Mouse (Mus musculus) small intestine, adult 2 months (tissue): ENCODE data around the gene Tmem270.

Experiments used
- CTCF ChIP-seq: fragments of 200-500 bp; IDR thresholded peaks from 2 replicates; pipeline ENCODE4 v1.5.1; 2012; ENCODE audit warnings: low read depth, mild to moderate bottlenecking, control low read depth, inconsistent platforms, low read length, moderate library complexity, mixed read lengths; ENCODE audit not compliant: insufficient replicate concordance, insufficient read length; ENCODE audit errors: extremely low read depth
- POLR2A ChIP-seq: fragments of 200-500 bp; IDR thresholded peaks from 2 replicates; pipeline ENCODE4 v1.6.1; 2012; ENCODE audit warnings: low read depth, mild to moderate bottlenecking, control low read depth, inconsistent platforms, low read length, moderate library complexity

DNA sequence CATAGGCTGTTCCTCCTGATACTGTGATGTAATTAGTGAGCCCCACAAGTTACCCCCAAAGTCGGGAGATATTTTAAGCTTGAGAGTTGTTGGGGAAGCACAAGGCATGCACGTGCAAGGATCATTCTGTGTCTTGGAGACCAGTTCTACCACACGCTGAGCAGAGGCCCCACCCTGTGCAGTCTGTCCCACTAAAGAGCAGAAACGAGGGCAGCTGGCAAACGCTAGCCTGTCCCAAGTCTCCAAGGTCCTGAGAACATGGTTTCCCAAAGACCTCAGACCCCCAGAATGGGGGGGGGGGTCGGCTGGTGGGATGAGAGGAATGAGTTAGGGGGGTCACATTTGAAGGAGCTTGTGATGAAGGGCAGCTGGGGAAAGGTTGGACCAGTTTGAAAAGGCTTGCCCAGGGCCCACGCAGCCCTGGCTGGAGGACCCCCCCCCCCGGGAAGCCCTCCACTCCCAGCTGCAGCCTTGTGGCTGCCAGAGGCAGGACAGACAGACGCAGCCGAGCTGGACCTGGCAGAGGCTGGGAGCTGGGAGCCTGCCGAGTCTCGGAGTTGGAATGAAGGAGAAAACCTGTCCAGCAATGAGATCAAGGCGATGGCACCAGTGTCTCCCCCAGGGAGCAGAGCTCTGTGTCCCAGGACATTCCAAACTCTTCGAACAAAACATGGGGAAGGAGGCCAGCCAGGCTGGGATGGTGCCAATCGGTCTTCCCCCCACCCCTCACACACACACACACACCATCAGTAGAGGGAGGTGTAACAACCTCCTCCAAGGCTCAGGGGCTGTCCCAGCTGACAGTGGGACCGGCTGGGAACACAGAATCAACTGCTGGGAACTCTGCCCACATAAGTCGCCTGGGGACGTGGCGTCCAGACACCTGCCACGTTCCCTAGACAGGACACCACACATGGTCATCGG, 32.3 kb downstream of the Tmem270 start:
- no peak for TF ChIP-seq CTCF
- TF ChIP-seq POLR2A, result no peak
